Mouse (Mus musculus): ENCODE measurements around the gene Cyba. TPM values are rescaled to one million over a fixed set of nuclear protein-coding genes. Genes with fewer than 3 reads are reported as not detected.

Cyba gene
- polyA plus RNA-seq, 1 experiment from 2014 or later = 57.7 TPM

DNA sequence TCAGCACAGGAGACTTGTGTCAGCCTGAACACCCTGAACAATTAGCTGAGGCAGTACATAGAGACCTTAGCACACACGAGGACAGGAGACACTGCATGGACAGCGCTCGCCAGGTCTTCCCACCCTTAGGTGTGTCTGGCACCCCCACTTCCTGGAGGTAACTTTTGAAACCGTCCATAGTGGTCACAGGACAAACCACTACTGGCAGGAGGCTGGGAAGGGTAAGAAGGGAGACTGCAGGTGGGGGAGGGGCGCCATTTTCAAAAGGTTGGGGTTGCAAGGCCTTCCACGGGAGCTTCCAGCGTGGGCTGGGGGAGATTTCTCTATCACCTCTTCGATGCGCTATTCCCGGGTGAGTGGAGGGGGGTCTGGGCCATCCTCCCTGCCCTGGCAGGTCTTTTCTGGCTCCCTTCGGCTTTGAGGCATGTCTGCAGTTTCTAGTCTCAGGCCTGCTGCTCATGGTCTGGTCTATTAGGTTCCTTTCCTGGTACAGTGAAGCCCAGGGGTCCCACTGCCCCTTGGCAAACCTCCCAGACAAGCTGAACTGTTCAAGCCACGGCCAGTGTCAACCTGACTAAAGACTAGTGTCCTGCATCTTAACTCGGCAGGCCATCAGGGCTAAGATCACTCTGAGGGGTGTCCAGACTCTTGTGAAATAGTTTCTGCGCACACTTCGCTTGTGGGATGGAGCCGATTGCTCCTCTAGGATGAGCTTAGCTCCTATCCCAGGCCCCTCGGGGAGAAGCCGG is 862 bp downstream of the Cyba start:
- H3K27ac ChIP-seq (ENCODE audit: low read depth, low read length) = no peak overlapping the region
- H3K9ac ChIP-seq (ENCODE audit: low read length) = peak overlapping the region; percentile 70
- peak overlapping the region; percentile 80 for H3K4me2 ChIP-seq (ENCODE audit: low read depth)
- ATAC-seq (ENCODE audit: insufficient read depth, low FRiP score, low TSS enrichment) (0 out of 2 replicates have a peak, but pooled peaks have one; percentile 9), DNase-seq (ENCODE audit: low spot score) (no peak)
- peaks cover 8% of the 10 kb centered on the region; the same call in 1 of the 2 replicates for H3K36me3 ChIP-seq (ENCODE audit: control insufficient read depth, insufficient read depth, low read length)
- 39% methylated on average over 18 of the region's 18 CpGs for WGBS
- peaks cover 14% of the 10 kb centered on the region for H3K4me1 ChIP-seq (ENCODE audit: control insufficient read depth, insufficient read depth, low read length)
- no peaks in the 10 kb centered on the region for H3K27me3 ChIP-seq (ENCODE audit: control insufficient read depth, insufficient read depth, low read length)
- H3K4me3 ChIP-seq (ENCODE audit: low read depth, low read length) = peak overlapping the region; percentile 38
- no peaks in the 10 kb centered on the region for H3K9me3 ChIP-seq (ENCODE audit: control insufficient read depth, low read length)

DNA sequence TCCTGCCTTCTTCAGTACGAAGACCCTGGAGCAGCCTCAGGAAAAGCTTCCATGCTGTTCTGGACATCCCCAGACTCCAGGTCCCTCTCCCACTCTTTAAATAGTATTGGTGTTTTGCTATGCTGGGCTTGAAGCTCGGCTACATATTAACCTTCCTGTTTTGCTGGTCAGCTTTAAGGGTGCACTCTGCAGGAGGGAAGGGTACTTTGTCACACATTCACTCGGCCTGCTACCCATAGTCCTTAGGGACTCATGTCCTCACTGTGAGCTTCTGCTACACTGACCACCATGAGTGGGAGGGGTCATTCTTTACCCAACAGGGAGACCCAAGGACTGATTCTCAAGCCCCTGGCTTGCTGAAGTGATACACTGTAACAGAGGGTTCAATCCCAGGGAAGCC is 2.1 kb downstream of the Cyba start:
- Histone ChIP-seq H3K36me3 (ENCODE audit: control insufficient read depth, insufficient read depth, low read length) (peaks cover 6% of the 10 kb centered on the region; the same call in 1 of the 2 replicates), H3K9ac (ENCODE audit: low read length) (no peak overlapping the region), H3K9me3 (ENCODE audit: control insufficient read depth, low read length) (no peaks in the 10 kb centered on the region), H3K27me3 (ENCODE audit: control insufficient read depth, insufficient read depth, low read length) (no peaks in the 10 kb centered on the region), H3K4me1 (ENCODE audit: control insufficient read depth, insufficient read depth, low read length) (peaks cover 14% of the 10 kb centered on the region), H3K4me3 (ENCODE audit: low read depth, low read length) (no peak overlapping the region), H3K27ac (ENCODE audit: low read depth, low read length) (no peak overlapping the region), H3K4me2 (ENCODE audit: low read depth) (no peak overlapping the region)
- 76% methylated on average over 3 of the region's 3 CpGs for WGBS
- ATAC-seq (ENCODE audit: insufficient read depth, low FRiP score, low TSS enrichment) (no peak), DNase-seq (ENCODE audit: low spot score) (no peak)

DNA sequence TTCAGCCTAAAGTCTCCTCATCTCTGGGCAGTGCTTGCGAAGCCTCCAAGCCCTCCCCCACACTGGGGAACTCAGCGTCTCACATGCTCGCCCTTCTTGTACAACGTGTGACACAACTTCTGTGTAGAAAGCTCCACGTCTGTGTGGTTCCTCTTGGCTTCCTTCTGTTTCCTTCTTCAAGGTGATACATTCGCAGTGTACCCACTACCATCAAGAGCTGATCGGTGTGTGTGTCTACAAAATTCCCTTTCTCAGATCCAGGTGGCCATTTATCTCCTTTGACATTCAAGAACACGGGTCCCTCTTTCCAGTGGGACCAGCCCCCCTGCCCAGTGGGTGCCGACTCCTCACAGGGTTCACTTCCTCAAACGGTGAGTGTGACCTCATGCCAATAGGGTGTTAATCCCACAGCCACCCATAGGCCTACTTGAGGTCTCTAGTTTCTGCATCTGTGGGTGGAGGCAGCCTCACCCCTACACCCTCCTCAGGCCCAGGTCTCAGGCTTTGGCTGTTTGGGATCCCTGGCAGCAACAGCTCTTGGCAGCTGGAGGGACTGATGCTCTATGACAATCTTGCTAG is 2.6 kb downstream of the Cyba start:
- Histone ChIP-seq H3K4me3 (ENCODE audit: low read depth, low read length) (no peak overlapping the region), H3K9me3 (ENCODE audit: control insufficient read depth, low read length) (no peaks in the 10 kb centered on the region), H3K27ac (ENCODE audit: low read depth, low read length) (no peak overlapping the region), H3K27me3 (ENCODE audit: control insufficient read depth, insufficient read depth, low read length) (no peaks in the 10 kb centered on the region), H3K9ac (ENCODE audit: low read length) (no peak overlapping the region), H3K36me3 (ENCODE audit: control insufficient read depth, insufficient read depth, low read length) (peaks cover 3% of the 10 kb centered on the region; the same call in 1 of the 2 replicates), H3K4me2 (ENCODE audit: low read depth) (no peak overlapping the region), H3K4me1 (ENCODE audit: control insufficient read depth, insufficient read depth, low read length) (peaks cover 14% of the 10 kb centered on the region)
- DNase-seq (ENCODE audit: low spot score) (no peak), ATAC-seq (ENCODE audit: insufficient read depth, low FRiP score, low TSS enrichment) (no peak)
- WGBS = 85% methylated on average over 10 of the region's 10 CpGs

DNA sequence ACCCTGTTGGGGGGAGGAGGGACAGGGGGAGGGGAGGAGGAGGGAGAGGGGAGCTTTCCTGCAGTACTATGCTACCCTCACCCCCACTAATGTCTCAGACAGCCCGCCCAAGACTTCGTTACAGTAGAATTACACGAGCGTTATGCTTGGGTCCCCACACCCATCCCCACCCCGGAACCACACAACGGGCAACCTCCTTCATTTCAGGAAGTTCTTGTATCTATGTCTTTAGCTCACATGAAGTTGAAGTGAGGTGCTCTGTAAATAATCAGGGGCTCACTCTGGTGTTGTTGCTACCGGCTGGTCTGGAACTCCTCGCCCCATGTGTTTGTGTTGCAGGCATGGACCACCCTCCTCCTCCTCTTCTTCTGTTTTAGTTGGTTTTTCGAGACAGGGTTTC is 4.6 kb downstream of the Cyba start:
- Histone ChIP-seq H3K27me3 (ENCODE audit: control insufficient read depth, insufficient read depth, low read length) (no peaks in the 10 kb centered on the region), H3K27ac (ENCODE audit: low read depth, low read length) (no peak overlapping the region), H3K9me3 (ENCODE audit: control insufficient read depth, low read length) (no peaks in the 10 kb centered on the region), H3K4me2 (ENCODE audit: low read depth) (no peak overlapping the region), H3K4me1 (ENCODE audit: control insufficient read depth, insufficient read depth, low read length) (peaks cover 14% of the 10 kb centered on the region), H3K9ac (ENCODE audit: low read length) (no peak overlapping the region), H3K36me3 (ENCODE audit: control insufficient read depth, insufficient read depth, low read length) (no peaks in the 10 kb centered on the region), H3K4me3 (ENCODE audit: low read depth, low read length) (no peak overlapping the region)
- ATAC-seq (ENCODE audit: insufficient read depth, low FRiP score, low TSS enrichment) (no peak), DNase-seq (ENCODE audit: low spot score) (no peak)
- 93% methylated on average over 9 of the region's 9 CpGs for WGBS

DNA sequence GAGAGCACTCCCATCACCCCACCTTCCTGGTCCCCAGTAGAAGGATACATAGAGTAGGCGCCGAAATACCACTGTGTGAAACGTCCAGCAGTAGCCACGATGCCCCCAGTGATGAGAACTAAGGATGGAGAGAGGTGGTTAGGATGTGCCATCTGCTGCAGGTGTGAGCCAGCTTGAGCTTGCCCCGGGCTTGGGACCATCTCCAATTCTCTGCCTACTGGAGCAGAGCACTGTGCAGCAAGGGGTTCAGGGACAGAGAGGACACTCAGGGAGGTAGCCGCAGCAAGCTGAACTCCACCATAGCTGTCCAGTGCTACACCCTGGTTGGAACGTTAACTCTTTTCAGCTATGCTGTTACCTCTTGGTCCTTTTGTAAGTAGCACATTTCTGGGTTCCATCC is 5.1 kb downstream of the Cyba start:
- Histone ChIP-seq H3K9ac (ENCODE audit: low read length) (no peak overlapping the region), H3K4me3 (ENCODE audit: low read depth, low read length) (no peak overlapping the region), H3K4me1 (ENCODE audit: control insufficient read depth, insufficient read depth, low read length) (peaks cover 9% of the 10 kb centered on the region), H3K9me3 (ENCODE audit: control insufficient read depth, low read length) (no peaks in the 10 kb centered on the region), H3K4me2 (ENCODE audit: low read depth) (no peak overlapping the region), H3K27ac (ENCODE audit: low read depth, low read length) (no peak overlapping the region), H3K36me3 (ENCODE audit: control insufficient read depth, insufficient read depth, low read length) (no peaks in the 10 kb centered on the region), H3K27me3 (ENCODE audit: control insufficient read depth, insufficient read depth, low read length) (no peaks in the 10 kb centered on the region)
- no peak for DNase-seq (ENCODE audit: low spot score)
- ATAC-seq (ENCODE audit: insufficient read depth, low FRiP score, low TSS enrichment) = no peak
- WGBS = 89% methylated on average over 7 of the region's 7 CpGs

DNA sequence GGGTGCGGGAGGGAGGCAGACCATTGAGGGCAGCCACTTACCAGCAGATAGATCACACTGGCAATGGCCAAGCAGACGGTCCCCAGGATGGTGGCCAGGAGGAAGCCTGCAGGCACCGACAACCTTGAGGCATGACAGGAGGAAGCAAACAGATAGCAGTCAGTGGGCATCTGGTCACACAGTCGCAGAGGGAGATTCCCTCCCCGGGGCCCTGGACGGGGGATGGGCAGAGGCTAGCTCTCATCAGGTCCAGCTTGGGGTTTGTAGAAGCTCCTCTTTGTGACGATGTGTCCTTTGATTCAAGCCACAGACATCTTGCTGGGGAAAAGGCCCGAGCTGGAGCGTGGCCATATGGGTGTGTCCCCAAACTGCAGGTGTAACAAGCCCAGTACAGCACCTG is 6.6 kb downstream of the Cyba start:
- DNase-seq (ENCODE audit: low spot score) (no peak), ATAC-seq (ENCODE audit: insufficient read depth, low FRiP score, low TSS enrichment) (no peak)
- Histone ChIP-seq H3K9me3 (ENCODE audit: control insufficient read depth, low read length) (no peaks in the 10 kb centered on the region), H3K4me2 (ENCODE audit: low read depth) (no peak overlapping the region), H3K36me3 (ENCODE audit: control insufficient read depth, insufficient read depth, low read length) (no peaks in the 10 kb centered on the region), H3K4me3 (ENCODE audit: low read depth, low read length) (no peak overlapping the region), H3K9ac (ENCODE audit: low read length) (no peak overlapping the region), H3K27me3 (ENCODE audit: control insufficient read depth, insufficient read depth, low read length) (no peaks in the 10 kb centered on the region), H3K27ac (ENCODE audit: low read depth, low read length) (no peak overlapping the region), H3K4me1 (ENCODE audit: control insufficient read depth, insufficient read depth, low read length) (no peaks in the 10 kb centered on the region)
- 80% methylated on average over 9 of the region's 9 CpGs for WGBS

DNA sequence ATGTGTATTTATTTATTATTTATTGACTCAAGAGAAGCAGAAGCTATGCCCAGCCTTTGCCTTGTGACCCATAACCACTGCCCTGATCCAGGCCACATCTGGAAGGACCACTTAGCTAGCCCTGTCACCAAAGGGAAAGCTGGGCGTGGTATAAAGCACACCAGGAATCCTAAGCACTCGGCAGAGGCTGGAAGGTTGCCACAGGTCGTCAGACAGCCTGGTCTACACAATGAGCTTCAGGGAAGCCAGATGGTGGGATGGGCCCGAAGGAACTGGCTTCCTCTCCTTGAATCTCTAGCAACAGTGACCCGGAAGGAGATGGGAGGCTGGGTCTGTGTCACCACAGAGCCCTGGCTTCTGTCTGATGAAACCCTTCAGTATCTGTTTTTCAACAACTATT is 9.1 kb downstream of the Cyba start:
- Histone ChIP-seq H3K9me3 (ENCODE audit: control insufficient read depth, low read length) (no peaks in the 10 kb centered on the region), H3K4me1 (ENCODE audit: control insufficient read depth, insufficient read depth, low read length) (no peaks in the 10 kb centered on the region), H3K27me3 (ENCODE audit: control insufficient read depth, insufficient read depth, low read length) (no peaks in the 10 kb centered on the region), H3K4me2 (ENCODE audit: low read depth) (no peak overlapping the region), H3K4me3 (ENCODE audit: low read depth, low read length) (no peak overlapping the region), H3K27ac (ENCODE audit: low read depth, low read length) (no peak overlapping the region), H3K36me3 (ENCODE audit: control insufficient read depth, insufficient read depth, low read length) (no peaks in the 10 kb centered on the region), H3K9ac (ENCODE audit: low read length) (no peak overlapping the region)
- DNase-seq (ENCODE audit: low spot score) (no peak), ATAC-seq (ENCODE audit: insufficient read depth, low FRiP score, low TSS enrichment) (no peak)
- 53% methylated on average over 5 of the region's 5 CpGs for WGBS

DNA sequence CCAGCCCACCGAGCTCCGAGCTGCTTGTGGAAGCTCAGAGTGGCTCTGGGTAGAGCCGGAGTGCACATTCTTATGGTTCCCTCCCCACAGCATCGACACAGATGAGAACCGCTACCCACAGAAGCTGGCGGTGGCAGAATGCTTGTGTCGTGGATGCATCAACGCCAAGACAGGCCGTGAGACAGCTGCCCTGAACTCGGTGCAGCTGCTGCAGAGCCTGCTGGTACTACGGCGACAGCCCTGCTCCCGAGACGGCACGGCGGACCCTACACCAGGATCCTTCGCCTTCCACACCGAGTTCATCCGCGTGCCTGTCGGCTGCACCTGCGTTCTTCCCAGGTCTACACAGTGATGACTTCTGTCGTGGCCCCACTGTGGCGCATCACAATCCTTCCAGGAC is 9.5 kb downstream of the Cyba start:
- 92% methylated on average over 24 of the region's 24 CpGs for WGBS
- H3K4me2 ChIP-seq (ENCODE audit: low read depth) = no peak overlapping the region
- H3K36me3 ChIP-seq (ENCODE audit: control insufficient read depth, insufficient read depth, low read length) = peaks cover 3% of the 10 kb centered on the region; the same call in 1 of the 2 replicates
- no peaks in the 10 kb centered on the region for H3K27me3 ChIP-seq (ENCODE audit: control insufficient read depth, insufficient read depth, low read length)
- H3K27ac ChIP-seq (ENCODE audit: low read depth, low read length) = no peak overlapping the region
- no peaks in the 10 kb centered on the region for H3K4me1 ChIP-seq (ENCODE audit: control insufficient read depth, insufficient read depth, low read length)
- DNase-seq (ENCODE audit: low spot score) (no peak), ATAC-seq (ENCODE audit: insufficient read depth, low FRiP score, low TSS enrichment) (no peak)
- no peak overlapping the region for H3K4me3 ChIP-seq (ENCODE audit: low read depth, low read length)
- no peak overlapping the region for H3K9ac ChIP-seq (ENCODE audit: low read length)
- H3K9me3 ChIP-seq (ENCODE audit: control insufficient read depth, low read length) = no peaks in the 10 kb centered on the region
